Mouse (Mus musculus) midbrain, embryonic 12.5 days (tissue): Measurements from ENCODE around the gene Smg9. TPM values are rescaled to one million over a fixed set of nuclear protein-coding genes. Genes with fewer than 3 reads are reported as not detected.

Experiments used
- polyA plus RNA-seq: library from polyadenylated mRNA; unstranded; fragments of >200 nt; fragmentation: Nextera tagmentation; extraction: Ambion mirVana; gene quantifications from 2 replicates; pipeline ENCODE4 v1.2.1, GENCODE M21; 2016

Gene Smg9
- polyA plus RNA-seq, 1 experiment from 2014 or later: 32.4 TPM

Other genes starting within 250 kb of the Smg9 start
- gene Zfp114, start 224.6 kb upstream of the Smg9 start, polyA plus RNA-seq: 6.1 and 7.4 TPM in 2 replicates
- gene Zfp111, start 188.2 kb upstream of the Smg9 start, polyA plus RNA-seq: 8.3 and 10.7 TPM in 2 replicates
- 3.8 and 5.2 TPM in 2 replicates for gene Zfp109, start 162.1 kb upstream of the Smg9 start, polyA plus RNA-seq
- gene Zfp108, start 144.8 kb upstream of the Smg9 start, polyA plus RNA-seq: 3.8 and 4.8 TPM in 2 replicates
- gene Zfp93, start 129.2 kb upstream of the Smg9 start, polyA plus RNA-seq: 7.1 and 7.7 TPM in 2 replicates
- 45.1 and 45.4 TPM in 2 replicates for gene Zfp61, start 98.4 kb upstream of the Smg9 start, polyA plus RNA-seq
- 16.6 and 18.1 TPM in 2 replicates for gene Zfp94, start 83.0 kb upstream of the Smg9 start, polyA plus RNA-seq
- gene Tescl, start 65.7 kb upstream of the Smg9 start, polyA plus RNA-seq: not detected in 2 replicates
- gene Lypd5, start 50.4 kb upstream of the Smg9 start, polyA plus RNA-seq: not detected in 2 replicates
- 1.1 and 1.8 TPM in 2 replicates for gene Kcnn4, start 29.4 kb upstream of the Smg9 start, polyA plus RNA-seq
- not detected in 2 replicates for gene Irgc1, start 52.7 kb downstream of the Smg9 start, polyA plus RNA-seq
- gene Plaur, start 62.9 kb downstream of the Smg9 start, polyA plus RNA-seq: 0.60 and 1.2 TPM in 2 replicates
- gene Cadm4, start 82.4 kb downstream of the Smg9 start, polyA plus RNA-seq: 38.8 and 43.6 TPM in 2 replicates
- gene Zfp428, start 107.4 kb downstream of the Smg9 start, polyA plus RNA-seq: 163 and 178 TPM in 2 replicates
- 2.1 and 2.3 TPM in 2 replicates for gene AC161166.1, start 112.8 kb downstream of the Smg9 start, polyA plus RNA-seq
- 30.4 and 31.5 TPM in 2 replicates for gene Irgq, start 131.1 kb downstream of the Smg9 start, polyA plus RNA-seq
- not detected in 2 replicates for gene Pinlyp, start 146.5 kb downstream of the Smg9 start, polyA plus RNA-seq
- 89.8 and 101 TPM in 2 replicates for gene Xrcc1, start 146.7 kb downstream of the Smg9 start, polyA plus RNA-seq
- 13.7 and 14.8 TPM in 2 replicates for gene Ethe1, start 187.9 kb downstream of the Smg9 start, polyA plus RNA-seq
- 3.1 and 3.7 TPM in 2 replicates for gene Zfp575, start 188.0 kb downstream of the Smg9 start, polyA plus RNA-seq
- gene Phldb3, start 211.1 kb downstream of the Smg9 start, polyA plus RNA-seq: not detected in 2 replicates
- 0.68 and 0.73 TPM in 2 replicates for gene Lypd3, start 236.9 kb downstream of the Smg9 start, polyA plus RNA-seq